Mouse (Mus musculus) splenic B cell, adult 2 months (primary cell): Measurements from ENCODE around the gene Use1.
A peak's percentile ranks its signal among the peaks of the same experiment; 100 is the strongest.
"Not testable (repeated sequence)": the region's sequence is repeated elsewhere in the genome, so short reads cannot be mapped to it uniquely, and the experiment has no call there.

ENCODE experiments used
- DNase-seq: peaks from one replicate; pipeline ENCODE4 v3.0.0-alpha.2; 2011; ENCODE audit warnings: low read depth, low spot score
- H3K27me3 ChIP-seq: 2 replicates; pipeline ENCODE4 v1.6.1; 2012; ENCODE audit warnings: mild to moderate bottlenecking, low read length, moderate library complexity, mixed read lengths; ENCODE audit not compliant: control insufficient read depth, poor library complexity, insufficient read depth, severe bottlenecking
- H3K36me3 ChIP-seq: 2 replicates; pipeline ENCODE4 v1.6.1; 2012; ENCODE audit warnings: mild to moderate bottlenecking, low read length, moderate library complexity, mixed read lengths; ENCODE audit not compliant: control insufficient read depth, poor library complexity, insufficient read depth, severe bottlenecking

The Use1 gene

DNA sequence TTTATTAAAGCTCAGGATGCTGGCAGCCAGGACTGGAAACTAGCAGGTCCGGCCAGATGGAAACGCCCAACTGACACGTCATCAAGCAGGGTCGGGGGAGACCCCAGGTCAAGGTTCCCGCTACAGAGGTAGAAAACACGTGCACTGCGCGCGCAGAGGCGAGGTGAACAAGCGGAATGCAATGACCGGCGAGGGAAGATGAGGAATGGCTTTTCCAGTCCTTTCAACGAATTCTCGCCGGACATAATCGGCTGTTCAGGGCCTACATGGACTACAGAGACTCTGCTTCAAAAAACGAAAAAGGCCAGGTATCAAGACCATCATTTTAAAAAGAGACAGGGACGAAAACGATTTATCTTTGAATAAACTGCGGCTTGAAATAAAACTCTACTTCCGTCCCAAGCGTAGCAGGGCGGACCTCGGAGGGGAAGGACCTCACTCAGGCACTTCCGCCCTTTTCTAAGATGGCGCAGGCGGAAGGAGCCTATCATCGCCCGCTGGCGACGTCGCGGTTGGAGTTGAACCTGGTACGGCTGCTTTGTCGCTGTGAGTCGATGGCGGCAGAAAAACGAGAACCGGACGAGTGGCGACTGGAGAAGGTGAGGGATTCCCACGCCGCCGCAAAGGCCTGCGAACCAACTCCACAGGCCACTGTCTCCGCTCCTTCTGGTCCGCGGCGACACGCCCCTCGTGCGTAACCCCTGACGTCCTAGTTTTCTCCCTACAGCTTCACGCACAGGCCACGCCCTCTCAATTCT lies at the start of gene Use1:
TSS of gene Use1 (plus strand) at position 78 of the 758 bp plus-strand sequence.
- Histone ChIP-seq H3K27me3 (no peaks in the 10 kb centered on the region), H3K36me3 (no peaks in the 10 kb centered on the region; the same call in none of the 2 replicates)
- peak; percentile 94 for DNase-seq

DNA sequence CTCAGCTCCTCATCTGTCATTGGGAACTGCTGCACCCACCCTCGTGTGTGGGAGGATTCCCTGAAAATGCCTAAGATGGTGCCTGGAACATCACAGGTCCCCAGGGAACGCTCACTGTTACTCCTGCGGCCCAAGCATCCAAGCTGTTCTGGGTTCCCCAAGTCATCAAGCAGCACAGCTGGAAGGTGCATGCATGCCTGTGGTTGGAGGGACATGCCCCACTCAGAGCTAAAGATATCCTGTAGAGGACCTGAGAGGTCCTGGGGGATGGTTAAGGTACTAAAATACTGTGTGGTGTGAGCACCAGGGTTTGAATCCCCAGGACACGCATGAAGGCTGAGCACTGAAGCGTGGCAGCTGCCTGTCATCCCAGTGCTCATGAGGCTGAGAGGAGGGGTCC lies 48.0 kb upstream of the Use1 start:
- H3K27me3 ChIP-seq, DNase-seq, H3K36me3 ChIP-seq: not testable (repeated sequence)

GRCm38 (mm10) chr8:71319760-71320159 lies 46.9 kb upstream of the Use1 start:
- H3K27me3 ChIP-seq, DNase-seq, H3K36me3 ChIP-seq: not testable (repeated sequence)

DNA sequence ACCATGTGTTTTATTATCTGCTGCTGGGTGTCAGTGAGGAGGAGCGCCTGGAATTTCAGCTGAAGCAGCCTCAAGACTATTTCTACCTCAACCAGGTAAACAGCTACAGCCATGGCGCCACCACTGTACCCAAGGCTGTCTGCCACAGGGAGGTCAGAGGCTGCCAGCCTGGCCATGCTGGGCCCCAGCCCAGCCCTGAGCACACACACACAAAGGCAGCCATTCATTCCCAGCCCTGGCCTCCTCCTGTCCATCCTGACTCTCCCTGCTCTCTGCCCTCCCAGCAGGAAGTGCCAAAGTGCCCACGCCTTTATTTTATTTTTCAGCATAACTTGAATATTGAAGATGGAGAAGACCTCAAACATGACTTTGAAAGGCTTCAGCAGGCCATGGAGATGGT lies 43.7 kb upstream of the Use1 start:
- DNase-seq, result no peak
- no peaks in the 10 kb centered on the region for H3K27me3 ChIP-seq
- peaks cover 5% of the 10 kb centered on the region for H3K36me3 ChIP-seq

DNA sequence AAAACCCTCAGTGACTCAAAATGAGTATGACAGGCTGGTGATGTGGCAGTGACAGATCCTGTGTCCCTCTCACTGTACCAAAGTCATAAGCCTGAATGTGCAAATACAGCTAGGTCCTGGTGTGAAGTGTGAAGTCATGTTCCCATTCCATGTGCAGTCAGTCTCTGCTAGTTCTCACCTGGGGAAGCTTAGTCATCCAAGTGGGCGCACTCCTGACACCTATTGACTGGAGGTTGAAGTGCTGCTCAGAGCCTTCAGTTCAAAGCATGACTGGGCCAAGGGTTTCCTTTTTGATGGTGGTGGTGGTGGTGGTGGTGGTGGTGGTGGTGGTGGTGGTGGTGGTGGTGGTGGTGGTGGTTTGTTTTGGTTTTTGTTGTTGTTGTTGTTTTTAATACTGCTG lies 41.8 kb upstream of the Use1 start:
- peak; percentile 63 for DNase-seq
- no peaks in the 10 kb centered on the region for H3K27me3 ChIP-seq
- H3K36me3 ChIP-seq, result peaks cover 5% of the 10 kb centered on the region

- H3K27me3 ChIP-seq, DNase-seq, H3K36me3 ChIP-seq: not testable (repeated sequence)
These were observed 28.8 kb upstream of the Use1 start for GRCm38 (mm10) chr8:71337834-71338233.

GRCm38 (mm10) chr8:71340625-71341024 lies 26.0 kb upstream of the Use1 start:
- H3K36me3 ChIP-seq, result peaks cover 4% of the 10 kb centered on the region
- DNase-seq, result peak; percentile 69
- H3K27me3 ChIP-seq, result no peaks in the 10 kb centered on the region

DNA sequence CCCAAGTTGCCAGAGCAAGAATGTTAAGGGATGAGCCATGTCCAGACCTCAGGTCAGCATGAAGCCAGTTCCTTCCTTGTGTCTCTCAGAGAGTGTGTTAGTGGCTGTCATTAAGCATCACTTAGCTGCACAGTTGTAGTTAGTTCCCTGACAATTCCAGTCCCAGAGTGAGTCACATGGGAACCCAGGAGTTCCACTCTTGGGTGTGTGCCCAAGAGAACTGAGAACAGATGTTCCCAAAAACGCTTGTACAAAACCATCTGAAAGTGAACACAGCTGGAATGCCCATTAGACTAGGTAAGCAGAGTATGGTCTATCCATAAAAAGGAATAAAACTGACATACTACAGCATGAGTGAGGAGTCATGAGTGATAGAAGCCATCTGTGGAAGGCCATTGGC lies 20.1 kb upstream of the Use1 start:
- Histone ChIP-seq H3K36me3 (peaks cover 6% of the 10 kb centered on the region), H3K27me3 (no peaks in the 10 kb centered on the region)
- DNase-seq, result no peak

GRCm38 (mm10) chr8:71351117-71351516 lies 15.5 kb upstream of the Use1 start:
- Histone ChIP-seq H3K36me3 (peaks cover 11% of the 10 kb centered on the region), H3K27me3 (no peaks in the 10 kb centered on the region)
- no peak for DNase-seq

- no peak for DNase-seq
- Histone ChIP-seq H3K36me3 (peaks cover 13% of the 10 kb centered on the region), H3K27me3 (no peaks in the 10 kb centered on the region)
These were observed 15.1 kb upstream of the Use1 start for GRCm38 (mm10) chr8:71351520-71351919.

GRCm38 (mm10) chr8:71358026-71358425 lies 8.6 kb upstream of the Use1 start:
- Histone ChIP-seq H3K27me3 (no peaks in the 10 kb centered on the region), H3K36me3 (peaks cover 10% of the 10 kb centered on the region)
- DNase-seq, result no peak

DNA sequence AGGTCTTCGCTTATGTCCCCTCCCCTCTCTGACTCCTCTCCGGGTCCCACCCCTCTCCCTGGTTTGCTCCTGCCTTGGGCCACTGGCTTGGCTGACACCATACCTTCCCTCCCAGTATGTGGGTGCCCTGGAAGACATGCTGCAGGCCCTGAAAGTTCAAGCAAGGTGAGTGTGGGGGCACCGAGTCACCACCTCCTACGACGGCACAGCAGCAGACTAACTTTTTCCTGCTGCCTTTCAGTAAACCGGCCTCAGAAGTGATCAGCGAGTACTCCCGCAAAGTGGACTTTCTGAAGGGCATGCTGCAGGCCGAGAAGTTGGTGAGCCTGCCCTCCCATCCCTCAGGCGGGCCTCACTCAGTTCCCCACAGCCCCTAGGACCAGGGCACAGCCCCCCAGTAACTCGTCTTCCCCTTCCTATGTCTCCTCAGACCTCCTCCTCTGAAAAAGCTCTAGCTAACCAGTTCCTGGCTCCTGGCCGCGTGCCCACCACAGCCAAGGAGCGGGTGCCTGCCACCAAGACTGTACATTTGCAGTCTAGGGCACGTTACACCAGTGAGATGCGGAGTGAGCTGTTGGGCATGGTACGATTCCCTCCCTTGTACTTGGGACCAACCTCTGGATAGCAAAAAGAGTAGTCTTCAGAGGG lies 1.0 kb downstream of the Use1 start:
- DNase-seq, result no peak
- H3K36me3 ChIP-seq, result no peaks in the 10 kb centered on the region; the same call in none of the 2 replicates
- H3K27me3 ChIP-seq, result no peaks in the 10 kb centered on the region

DNA sequence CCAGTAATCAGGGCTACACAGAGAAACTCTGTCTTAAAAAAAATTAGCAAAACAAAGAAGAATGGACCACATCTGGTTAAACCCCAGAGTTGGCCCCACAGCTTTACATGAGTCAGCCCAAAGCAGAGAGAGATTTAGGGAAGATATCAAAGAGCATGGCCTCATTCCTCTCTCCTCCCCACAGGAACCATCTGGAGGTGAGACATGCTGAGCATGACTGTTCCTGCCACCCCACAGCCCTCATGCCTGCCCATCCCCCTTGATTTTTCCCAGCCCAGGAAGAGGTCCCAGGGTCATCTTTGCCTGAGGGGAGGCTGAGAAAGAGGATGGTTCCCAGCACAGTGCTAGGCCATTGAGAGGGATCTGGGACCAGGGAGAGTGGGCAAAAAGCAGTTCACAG lies 1.7 kb downstream of the Use1 start:
- Histone ChIP-seq H3K36me3 (no peaks in the 10 kb centered on the region; the same call in none of the 2 replicates), H3K27me3 (no peaks in the 10 kb centered on the region)
- DNase-seq, result no peak

GRCm38 (mm10) chr8:71369040-71369718 lies 2.5 kb downstream of the Use1 start:
- no peaks in the 10 kb centered on the region; the same call in none of the 2 replicates for H3K36me3 ChIP-seq
- no peaks in the 10 kb centered on the region for H3K27me3 ChIP-seq
- DNase-seq, result no peak

- Histone ChIP-seq H3K36me3 (no peaks in the 10 kb centered on the region; the same call in none of the 2 replicates), H3K27me3 (no peaks in the 10 kb centered on the region)
- DNase-seq, result no peak
These were observed 4.1 kb downstream of the Use1 start for GRCm38 (mm10) chr8:71370711-71371235.
